Mouse (Mus musculus) hindbrain, embryonic 15.5 days (tissue): ENCODE measurements around the gene Dhrs7. TPM values are rescaled to one million over a fixed set of nuclear protein-coding genes. Genes with fewer than 3 reads are reported as not detected.

Experiments used
- ATAC-seq: fragments of 200-750 bp; cut with Nextera tagmentation; 2 replicates; pipeline ENCODE4 v1.8.0; 2017; ENCODE audit warnings: low read depth, moderate number of reproducible peaks, moderate TSS enrichment; ENCODE audit not compliant: low FRiP score
- H3K27ac ChIP-seq: fragments of 300-500 bp; sonication (generic); replicated peaks from 2 replicates; pipeline ENCODE4 v1.5.1; 2015; ENCODE audit warnings: mild to moderate bottlenecking, inconsistent platforms
- H3K27me3 ChIP-seq: fragments of 300-500 bp; sonication (generic); 2 replicates; pipeline ENCODE4 v1.6.1; 2015; ENCODE audit warnings: control low read depth, inconsistent platforms
- H3K36me3 ChIP-seq: fragments of 300-500 bp; sonication (generic); 2 replicates; pipeline ENCODE4 v1.6.1; 2015; ENCODE audit warnings: control low read depth, inconsistent platforms
- H3K4me1 ChIP-seq: fragments of 300-500 bp; sonication (generic); replicated peaks from 2 replicates; pipeline ENCODE4 v1.6.1; 2015; ENCODE audit warnings: control low read depth, inconsistent platforms
- H3K4me2 ChIP-seq: fragments of 300-500 bp; sonication (generic); 2 replicates; pipeline ENCODE4 v1.6.1; 2015; ENCODE audit warnings: moderate library complexity, mild to moderate bottlenecking, inconsistent platforms
- H3K4me3 ChIP-seq: fragments of 300-500 bp; sonication (generic); 2 replicates; pipeline ENCODE4 v1.5.1; 2015; ENCODE audit warnings: mild to moderate bottlenecking, inconsistent platforms
- H3K9ac ChIP-seq: fragments of 300-500 bp; sonication (generic); 2 replicates; pipeline ENCODE4 v1.6.1; 2015; ENCODE audit warnings: inconsistent platforms
- H3K9me3 ChIP-seq: fragments of 300-500 bp; sonication (generic); 2 replicates; pipeline ENCODE4 v1.6.1; 2016; ENCODE audit warnings: control low read depth, inconsistent platforms
- WGBS: fragments of 180-500 bp; shearing (Covaris S2); methylation state at CpG from one replicate; pipeline ENCODE4 v1.1.7; 2015; 5-methylcytosine and 5-hydroxymethylcytosine counted together
- polyA plus RNA-seq: library from polyadenylated mRNA; unstranded; fragments of >200 nt; fragmentation: Nextera tagmentation; extraction: Ambion mirVana; gene quantifications from 2 replicates; pipeline ENCODE4 v1.2.1, GENCODE M21; 2015

Dhrs7 gene
- polyA plus RNA-seq, 1 experiment from 2014 or later = 15.3 TPM

- Histone ChIP-seq H3K27ac (no peak within 1 kb of the TSS), H3K4me3 (no peak within 1 kb of the TSS), H3K27me3 (no peaks in the 10 kb centered on the region), H3K4me1 (no peaks in the 10 kb centered on the region), H3K4me2 (no peak within 1 kb of the TSS), H3K36me3 (no peaks in the 10 kb centered on the region), H3K9ac (no peak within 1 kb of the TSS), H3K9me3 (no peaks in the 10 kb centered on the region)
- 82% methylated on average over 11 of the region's 11 CpGs for WGBS
- ATAC-seq = no peak
Measured at GRCm38 (mm10) chr12:72649611-72650330, 14.9 kb downstream of the Dhrs7 start, which contains the start of gene Gm4756. Gene Gm4756, minus strand, starts transcription at chr12:72649661.

DNA sequence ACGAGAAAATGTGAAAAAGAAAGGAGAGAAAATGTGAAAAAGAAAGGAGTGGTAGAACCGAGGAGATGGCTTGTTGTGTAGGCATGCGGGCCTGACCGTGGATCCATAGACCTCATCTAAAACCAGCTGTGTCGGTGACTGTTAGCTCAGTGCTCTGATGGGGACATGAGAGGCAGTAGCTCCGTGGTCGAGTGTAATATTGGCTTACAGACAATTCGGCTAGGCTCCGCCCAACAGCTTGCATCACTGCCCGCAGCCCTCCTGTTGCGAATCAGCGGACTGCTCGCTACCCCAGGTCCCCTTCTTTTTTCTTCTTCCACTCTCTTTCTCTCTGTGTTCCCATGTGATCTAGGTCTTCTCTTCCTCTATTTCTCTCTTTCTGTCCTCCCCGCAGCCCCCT lies 15.8 kb downstream of the Dhrs7 start:
- Histone ChIP-seq H3K9ac (no peak overlapping the region), H3K4me3 (no peak overlapping the region), H3K36me3 (no peaks in the 10 kb centered on the region), H3K27ac (no peak overlapping the region), H3K9me3 (no peaks in the 10 kb centered on the region), H3K4me2 (no peak overlapping the region), H3K27me3 (no peaks in the 10 kb centered on the region), H3K4me1 (no peaks in the 10 kb centered on the region)
- ATAC-seq = no peak
- 92% methylated on average over 14 of the region's 14 CpGs for WGBS

DNA sequence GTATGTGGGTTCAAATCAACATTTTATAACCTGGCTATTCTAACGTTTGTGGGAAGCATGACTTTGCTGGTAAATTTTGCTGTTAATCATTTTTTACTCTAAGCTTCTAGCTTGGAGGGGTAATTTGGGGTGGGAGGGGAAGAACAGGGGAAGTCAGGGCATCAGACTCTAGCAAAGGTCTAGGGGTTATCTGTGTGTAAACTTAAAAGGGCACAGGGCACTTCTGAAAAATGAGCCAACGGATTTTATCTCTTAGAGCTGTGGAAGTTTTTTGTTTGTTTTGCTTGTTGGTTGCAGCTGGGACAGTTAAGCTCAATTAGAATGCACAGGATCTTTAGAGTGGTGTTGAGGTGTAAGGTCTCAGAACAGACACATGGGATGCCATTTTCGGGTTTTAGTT lies 26.7 kb downstream of the Dhrs7 start:
- H3K4me1 ChIP-seq = no peaks in the 10 kb centered on the region
- H3K9me3 ChIP-seq = 0 out of 2 replicates have a peak, but pooled peaks cover 4% of the 10 kb centered on the region
- 91% methylated on average over 3 of the region's 3 CpGs for WGBS
- H3K4me2 ChIP-seq = no peak overlapping the region
- no peaks in the 10 kb centered on the region for H3K36me3 ChIP-seq
- ATAC-seq = no peak
- no peak overlapping the region for H3K4me3 ChIP-seq
- H3K27ac ChIP-seq = no peak overlapping the region
- H3K9ac ChIP-seq = no peak overlapping the region
- H3K27me3 ChIP-seq = no peaks in the 10 kb centered on the region

DNA sequence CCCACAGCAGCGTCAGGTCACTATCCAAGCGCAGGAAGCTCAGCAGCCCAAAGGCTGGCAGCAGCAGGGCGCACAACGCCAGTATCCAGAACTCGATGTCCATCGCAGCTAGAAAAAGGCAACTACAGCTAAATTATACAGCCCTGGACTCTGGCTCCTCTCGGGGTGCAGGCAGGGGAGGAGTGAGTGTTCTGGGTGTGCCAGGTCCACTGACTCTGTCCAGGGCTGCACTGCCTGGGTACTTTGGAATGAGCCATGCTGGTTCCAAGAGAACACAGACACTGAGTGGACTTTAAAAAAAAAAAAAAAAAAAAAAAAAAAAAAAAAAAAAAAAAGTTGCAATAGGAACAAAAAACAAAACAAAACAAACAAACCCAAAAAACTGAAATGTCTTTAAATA lies 36.0 kb downstream of the Dhrs7 start:
- 95% methylated on average over 7 of the region's 7 CpGs for WGBS
- no peak for ATAC-seq
- no peaks in the 10 kb centered on the region for H3K4me1 ChIP-seq
- H3K9me3 ChIP-seq = no peaks in the 10 kb centered on the region
- no peak overlapping the region for H3K27ac ChIP-seq
- no peaks in the 10 kb centered on the region for H3K27me3 ChIP-seq
- H3K4me3 ChIP-seq = no peak overlapping the region
- H3K9ac ChIP-seq = no peak overlapping the region
- no peaks in the 10 kb centered on the region for H3K36me3 ChIP-seq
- H3K4me2 ChIP-seq = no peak overlapping the region

- H3K4me3 ChIP-seq = no peak overlapping the region
- H3K4me2 ChIP-seq = no peak overlapping the region
- no peak for ATAC-seq
- no peaks in the 10 kb centered on the region for H3K27me3 ChIP-seq
- H3K9ac ChIP-seq = no peak overlapping the region
- no peak overlapping the region for H3K27ac ChIP-seq
- no peaks in the 10 kb centered on the region for H3K4me1 ChIP-seq
- no peaks in the 10 kb centered on the region for H3K9me3 ChIP-seq
- WGBS = 83% methylated on average over 5 of the region's 5 CpGs
- no peaks in the 10 kb centered on the region for H3K36me3 ChIP-seq
Measured at GRCm38 (mm10) chr12:72622853-72623496, 41.7 kb downstream of the Dhrs7 start.

DNA sequence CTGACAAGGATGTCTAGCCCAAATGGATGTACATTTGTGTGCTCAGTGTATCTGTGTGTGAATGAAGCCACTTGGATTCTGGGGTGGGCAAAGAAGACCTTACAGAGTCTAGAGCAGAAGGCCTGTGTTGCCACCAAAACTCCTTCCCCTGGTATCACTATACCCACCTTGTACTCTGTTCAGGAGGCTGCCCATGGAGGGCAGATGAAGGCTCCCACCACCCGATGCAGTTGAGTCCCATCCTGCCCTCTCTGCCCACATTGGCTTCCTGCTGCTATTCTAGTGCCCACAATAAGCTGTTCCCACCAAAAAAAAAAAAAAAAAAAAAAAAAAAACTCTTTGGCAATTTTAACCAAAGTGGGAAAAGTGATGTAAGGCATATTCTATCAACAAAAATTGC lies 43.3 kb downstream of the Dhrs7 start:
- Histone ChIP-seq H3K27me3 (no peaks in the 10 kb centered on the region), H3K4me3 (no peak overlapping the region), H3K36me3 (no peaks in the 10 kb centered on the region), H3K27ac (no peak overlapping the region), H3K4me1 (no peaks in the 10 kb centered on the region), H3K9me3 (no peaks in the 10 kb centered on the region), H3K9ac (no peak overlapping the region), H3K4me2 (no peak overlapping the region)
- no peak for ATAC-seq
- WGBS = 100% methylated on average over 1 of the region's 1 CpGs

- Histone ChIP-seq H3K9ac (no peak overlapping the region), H3K4me1 (no peaks in the 10 kb centered on the region), H3K27ac (no peak overlapping the region), H3K27me3 (no peaks in the 10 kb centered on the region), H3K36me3 (no peaks in the 10 kb centered on the region), H3K4me2 (no peak overlapping the region), H3K9me3 (no peaks in the 10 kb centered on the region), H3K4me3 (no peak overlapping the region)
- no peak for ATAC-seq
- WGBS = 86% methylated on average over 7 of the region's 7 CpGs
Measured at GRCm38 (mm10) chr12:72620856-72621255, 43.9 kb downstream of the Dhrs7 start.

GRCm38 (mm10) chr12:72612053-72612452 lies 52.7 kb downstream of the Dhrs7 start:
- no peak overlapping the region for H3K4me3 ChIP-seq
- no peaks in the 10 kb centered on the region for H3K36me3 ChIP-seq
- H3K9ac ChIP-seq = no peak overlapping the region
- H3K9me3 ChIP-seq = no peaks in the 10 kb centered on the region
- WGBS = 91% methylated on average over 3 of the region's 3 CpGs
- ATAC-seq = no peak
- no peak overlapping the region for H3K27ac ChIP-seq
- no peaks in the 10 kb centered on the region for H3K4me1 ChIP-seq
- H3K4me2 ChIP-seq = no peak overlapping the region
- H3K27me3 ChIP-seq = no peaks in the 10 kb centered on the region

Other genes with a start within 250 kb of the Dhrs7 start
- 3.2 and 3.8 TPM in 2 replicates for gene Lrrc9, start 223.0 kb downstream of the Dhrs7 start, polyA plus RNA-seq
- 24.2 and 24.4 TPM in 2 replicates for gene Pcnx4, start 128.5 kb downstream of the Dhrs7 start, polyA plus RNA-seq
- not detected in 2 replicates for gene Gm4756, start 15.2 kb downstream of the Dhrs7 start, polyA plus RNA-seq
- 63.0 and 70.9 TPM in 2 replicates for gene Ppm1a, start 92.5 kb upstream of the Dhrs7 start, polyA plus RNA-seq